Mouse (Mus musculus): ENCODE results near the gene Gm42742. TPM values are rescaled to one million over a fixed set of nuclear protein-coding genes. Genes with fewer than 3 reads are reported as not detected.

The Gm42742 gene
- polyA plus RNA-seq, 1 experiment from 2014 or later, result 58.8 TPM

DNA sequence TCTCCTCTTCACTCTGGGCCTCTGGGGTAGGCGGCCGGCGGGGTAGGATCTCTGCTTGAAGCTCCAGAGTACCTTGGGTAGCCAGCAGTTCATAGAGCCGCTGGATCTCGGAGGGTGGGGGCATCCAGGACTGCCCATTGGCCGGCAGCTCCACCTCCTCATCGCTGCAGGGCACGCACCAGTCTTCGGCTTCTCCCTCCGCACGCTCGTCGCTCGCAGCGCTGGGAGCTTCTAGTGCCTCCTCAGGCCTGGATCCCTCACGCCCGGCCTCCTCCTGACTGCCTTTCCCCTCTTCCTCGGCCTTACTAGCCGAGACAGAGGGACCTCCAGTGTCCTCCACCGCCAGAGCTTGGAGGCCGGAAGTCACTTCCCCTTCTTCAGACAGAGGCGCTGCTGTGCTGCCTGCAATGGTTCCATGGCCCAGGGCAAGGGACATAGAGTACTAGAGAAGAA, 4.4 kb downstream of the Gm42742 start:
- Histone ChIP-seq H3K27me3 (ENCODE audit: control insufficient read depth, insufficient read depth, low read length) (no peaks in the 10 kb centered on the region), H3K4me2 (peak overlapping the region; percentile 94), H3K9ac (ENCODE audit: low read length) (peak overlapping the region; percentile 85), H3K27ac (ENCODE audit: low read depth, low read length) (peak overlapping the region; percentile 93), H3K4me3 (ENCODE audit: low read depth, low read length) (peak overlapping the region; percentile 80), H3K4me1 (ENCODE audit: control insufficient read depth, insufficient read depth, low read length) (peaks cover 31% of the 10 kb centered on the region), H3K36me3 (ENCODE audit: control insufficient read depth, insufficient read depth, low read length) (0 out of 2 replicates have a peak, but pooled peaks cover 4% of the 10 kb centered on the region), H3K9me3 (ENCODE audit: control insufficient read depth, low read length) (no peaks in the 10 kb centered on the region)
- DNase-seq (ENCODE audit: low spot score, missing footprints) (no peak), ATAC-seq (ENCODE audit: low FRiP score) (peak; percentile 20)
- 0% methylated on average over 22 of the region's 22 CpGs for WGBS

DNA sequence TGATC, 4.6 kb downstream of the Gm42742 start, which contains the start of gene Pagr1b:
Gene Pagr1b (minus strand): TSS at position 4 of the 5 bp plus-strand sequence.
- H3K27ac ChIP-seq (ENCODE audit: low read depth, low read length), result peak within 1 kb of the TSS; percentile 93
- H3K9ac ChIP-seq (ENCODE audit: low read length), result peak within 1 kb of the TSS; percentile 85
- H3K4me1 ChIP-seq (ENCODE audit: control insufficient read depth, insufficient read depth, low read length), result peaks cover 29% of the 10 kb centered on the region
- peak within 1 kb of the TSS; percentile 94 for H3K4me2 ChIP-seq
- peak within 1 kb of the TSS; percentile 80 for H3K4me3 ChIP-seq (ENCODE audit: low read depth, low read length)
- H3K9me3 ChIP-seq (ENCODE audit: control insufficient read depth, low read length), result no peaks in the 10 kb centered on the region
- H3K36me3 ChIP-seq (ENCODE audit: control insufficient read depth, insufficient read depth, low read length), result 0 out of 2 replicates have a peak, but pooled peaks cover 4% of the 10 kb centered on the region
- H3K27me3 ChIP-seq (ENCODE audit: control insufficient read depth, insufficient read depth, low read length), result no peaks in the 10 kb centered on the region
- ATAC-seq (ENCODE audit: low FRiP score) (no peak), DNase-seq (ENCODE audit: low spot score, missing footprints) (no peak)

DNA sequence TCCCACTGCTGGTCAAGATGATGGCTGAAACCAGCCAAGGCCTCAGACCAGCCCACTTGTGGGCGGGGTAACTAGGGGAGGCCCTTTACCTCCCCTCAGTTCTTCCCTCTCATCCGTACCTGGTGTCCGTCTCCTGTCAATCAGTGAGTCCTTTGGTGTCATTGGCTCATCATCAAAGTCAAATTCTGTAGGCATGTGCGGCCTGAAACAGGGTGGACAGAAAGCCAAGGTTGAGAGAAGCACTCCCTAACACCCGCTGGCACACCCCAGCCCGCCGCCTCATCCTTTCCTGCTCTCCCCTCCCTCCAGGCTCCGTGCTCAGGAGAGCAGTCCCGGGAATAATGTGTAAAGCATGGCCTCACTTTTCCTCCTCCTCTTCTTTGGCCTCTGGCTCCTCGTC, 4.8 kb downstream of the Gm42742 start:
- peak; percentile 88 for DNase-seq (ENCODE audit: low spot score, missing footprints)
- H3K9me3 ChIP-seq (ENCODE audit: control insufficient read depth, low read length), result no peaks in the 10 kb centered on the region
- H3K27me3 ChIP-seq (ENCODE audit: control insufficient read depth, insufficient read depth, low read length), result no peaks in the 10 kb centered on the region
- H3K4me3 ChIP-seq (ENCODE audit: low read depth, low read length), result peak overlapping the region; percentile 80
- peaks cover 26% of the 10 kb centered on the region for H3K4me1 ChIP-seq (ENCODE audit: control insufficient read depth, insufficient read depth, low read length)
- H3K4me2 ChIP-seq, result peak overlapping the region; percentile 94
- H3K9ac ChIP-seq (ENCODE audit: low read length), result peak overlapping the region; percentile 85
- H3K27ac ChIP-seq (ENCODE audit: low read depth, low read length), result peak overlapping the region; percentile 93
- WGBS, result 1% methylated on average over 10 of the region's 10 CpGs
- peak; percentile 30 for ATAC-seq (ENCODE audit: low FRiP score)
- 0 out of 2 replicates have a peak, but pooled peaks cover 4% of the 10 kb centered on the region for H3K36me3 ChIP-seq (ENCODE audit: control insufficient read depth, insufficient read depth, low read length)

GRCm38 (mm10) chr7:127014993-127015392, 5.9 kb downstream of the Gm42742 start:
- no peak for ATAC-seq (ENCODE audit: low FRiP score)
- no peak overlapping the region for H3K4me2 ChIP-seq
- no peaks in the 10 kb centered on the region for H3K9me3 ChIP-seq (ENCODE audit: control insufficient read depth, low read length)
- no peak for DNase-seq (ENCODE audit: low spot score, missing footprints)
- H3K4me3 ChIP-seq (ENCODE audit: low read depth, low read length), result no peak overlapping the region
- no peaks in the 10 kb centered on the region for H3K27me3 ChIP-seq (ENCODE audit: control insufficient read depth, insufficient read depth, low read length)
- H3K4me1 ChIP-seq (ENCODE audit: control insufficient read depth, insufficient read depth, low read length), result peaks cover 16% of the 10 kb centered on the region
- H3K36me3 ChIP-seq (ENCODE audit: control insufficient read depth, insufficient read depth, low read length), result 0 out of 2 replicates have a peak, but pooled peaks cover 4% of the 10 kb centered on the region
- H3K27ac ChIP-seq (ENCODE audit: low read depth, low read length), result no peak overlapping the region
- 97% methylated on average over 12 of the region's 12 CpGs for WGBS
- no peak overlapping the region for H3K9ac ChIP-seq (ENCODE audit: low read length)

- no peak within 1 kb of the TSS for H3K9ac ChIP-seq (ENCODE audit: low read length)
- no peak within 1 kb of the TSS for H3K27ac ChIP-seq (ENCODE audit: low read depth, low read length)
- peak within 1 kb of the TSS; percentile 80 for H3K4me3 ChIP-seq (ENCODE audit: low read depth, low read length)
- peaks cover 13% of the 10 kb centered on the region for H3K4me1 ChIP-seq (ENCODE audit: control insufficient read depth, insufficient read depth, low read length)
- DNase-seq (ENCODE audit: low spot score, missing footprints) (no peak), ATAC-seq (ENCODE audit: low FRiP score) (no peak)
- H3K36me3 ChIP-seq (ENCODE audit: control insufficient read depth, insufficient read depth, low read length), result 0 out of 2 replicates have a peak, but pooled peaks cover 4% of the 10 kb centered on the region
- H3K27me3 ChIP-seq (ENCODE audit: control insufficient read depth, insufficient read depth, low read length), result no peaks in the 10 kb centered on the region
- H3K9me3 ChIP-seq (ENCODE audit: control insufficient read depth, low read length), result no peaks in the 10 kb centered on the region
- 74% methylated on average over 11 of the region's 11 CpGs for WGBS
- H3K4me2 ChIP-seq, result peak within 1 kb of the TSS; percentile 94
Measured at GRCm38 (mm10) chr7:127014320-127014719, 6.6 kb downstream of the Gm42742 start, which contains the start of gene Mvp. Gene Mvp (minus strand): TSS chr7:127014621.

DNA sequence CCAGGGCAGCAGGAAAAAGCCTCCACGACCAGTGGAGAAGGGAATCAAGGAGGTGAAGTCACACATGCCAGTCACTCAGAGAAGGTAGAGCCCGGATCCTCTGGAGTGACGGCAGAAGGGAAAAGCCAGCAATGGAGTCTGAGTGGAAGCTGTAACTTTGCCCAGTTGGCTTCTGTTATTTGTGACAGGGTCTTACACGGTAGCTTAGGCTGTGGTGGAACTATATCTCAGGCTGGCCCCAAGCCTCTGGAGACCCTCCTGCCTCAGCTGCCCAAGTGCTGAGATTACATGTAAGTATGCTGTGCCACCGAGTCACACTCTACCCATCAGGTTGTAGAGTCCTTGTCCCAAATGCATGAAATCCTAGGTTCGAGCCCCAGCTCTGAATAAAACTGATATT, 7.5 kb downstream of the Gm42742 start:
- ATAC-seq (ENCODE audit: low FRiP score) (no peak), DNase-seq (ENCODE audit: low spot score, missing footprints) (no peak)
- Histone ChIP-seq H3K27ac (ENCODE audit: low read depth, low read length) (no peak overlapping the region), H3K27me3 (ENCODE audit: control insufficient read depth, insufficient read depth, low read length) (no peaks in the 10 kb centered on the region), H3K4me1 (ENCODE audit: control insufficient read depth, insufficient read depth, low read length) (peaks cover 9% of the 10 kb centered on the region), H3K36me3 (ENCODE audit: control insufficient read depth, insufficient read depth, low read length) (0 out of 2 replicates have a peak, but pooled peaks cover 4% of the 10 kb centered on the region), H3K4me2 (no peak overlapping the region), H3K4me3 (ENCODE audit: low read depth, low read length) (no peak overlapping the region), H3K9me3 (ENCODE audit: control insufficient read depth, low read length) (no peaks in the 10 kb centered on the region), H3K9ac (ENCODE audit: low read length) (no peak overlapping the region)
- 93% methylated on average over 6 of the region's 6 CpGs for WGBS

- DNase-seq (ENCODE audit: low spot score, missing footprints) (no peak), ATAC-seq (ENCODE audit: low FRiP score) (no peak)
- Histone ChIP-seq H3K9me3 (ENCODE audit: control insufficient read depth, low read length) (no peaks in the 10 kb centered on the region), H3K9ac (ENCODE audit: low read length) (no peak overlapping the region), H3K27me3 (ENCODE audit: control insufficient read depth, insufficient read depth, low read length) (no peaks in the 10 kb centered on the region), H3K4me2 (no peak overlapping the region), H3K36me3 (ENCODE audit: control insufficient read depth, insufficient read depth, low read length) (0 out of 2 replicates have a peak, but pooled peaks cover 4% of the 10 kb centered on the region), H3K27ac (ENCODE audit: low read depth, low read length) (no peak overlapping the region), H3K4me3 (ENCODE audit: low read depth, low read length) (no peak overlapping the region), H3K4me1 (ENCODE audit: control insufficient read depth, insufficient read depth, low read length) (peaks cover 9% of the 10 kb centered on the region)
- WGBS, result 97% methylated on average over 10 of the region's 10 CpGs
Measured at GRCm38 (mm10) chr7:127012845-127013244, 8.1 kb downstream of the Gm42742 start.

DNA sequence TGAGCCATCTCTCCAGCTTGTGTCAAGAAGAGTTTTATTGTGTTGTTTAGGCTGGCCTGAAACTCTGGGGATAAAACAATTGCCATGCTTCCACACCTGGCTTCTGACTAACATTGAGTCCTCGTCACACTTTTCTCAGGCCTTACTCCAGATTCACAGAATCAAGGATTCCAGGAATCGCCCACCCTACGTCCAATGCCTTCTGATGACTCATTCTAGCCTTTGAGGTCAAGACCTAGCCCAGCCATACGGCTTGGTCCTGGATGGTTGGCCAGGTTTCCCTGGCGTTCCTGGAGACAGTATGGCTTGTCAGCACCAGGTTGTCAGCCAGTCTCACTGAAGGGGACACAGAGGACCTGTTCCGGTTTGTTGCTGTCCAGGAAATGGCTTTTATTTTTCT, 8.5 kb downstream of the Gm42742 start:
- 88% methylated on average over 6 of the region's 6 CpGs for WGBS
- DNase-seq (ENCODE audit: low spot score, missing footprints), result no peak
- Histone ChIP-seq H3K9ac (ENCODE audit: low read length) (no peak overlapping the region), H3K4me2 (no peak overlapping the region), H3K27ac (ENCODE audit: low read depth, low read length) (no peak overlapping the region), H3K4me1 (ENCODE audit: control insufficient read depth, insufficient read depth, low read length) (peaks cover 9% of the 10 kb centered on the region), H3K9me3 (ENCODE audit: control insufficient read depth, low read length) (no peaks in the 10 kb centered on the region), H3K4me3 (ENCODE audit: low read depth, low read length) (no peak overlapping the region), H3K27me3 (ENCODE audit: control insufficient read depth, insufficient read depth, low read length) (no peaks in the 10 kb centered on the region), H3K36me3 (ENCODE audit: control insufficient read depth, insufficient read depth, low read length) (0 out of 2 replicates have a peak, but pooled peaks cover 4% of the 10 kb centered on the region)
- ATAC-seq (ENCODE audit: low FRiP score), result no peak

- H3K9me3 ChIP-seq (ENCODE audit: control insufficient read depth, low read length), result no peaks in the 10 kb centered on the region
- H3K9ac ChIP-seq (ENCODE audit: low read length), result no peak overlapping the region
- H3K4me2 ChIP-seq, result no peak overlapping the region
- WGBS, result 73% methylated on average over 2 of the region's 2 CpGs
- ATAC-seq (ENCODE audit: low FRiP score) (no peak), DNase-seq (ENCODE audit: low spot score, missing footprints) (no peak)
- H3K27ac ChIP-seq (ENCODE audit: low read depth, low read length), result no peak overlapping the region
- H3K27me3 ChIP-seq (ENCODE audit: control insufficient read depth, insufficient read depth, low read length), result no peaks in the 10 kb centered on the region
- no peak overlapping the region for H3K4me3 ChIP-seq (ENCODE audit: low read depth, low read length)
- H3K4me1 ChIP-seq (ENCODE audit: control insufficient read depth, insufficient read depth, low read length), result peaks cover 9% of the 10 kb centered on the region
- 0 out of 2 replicates have a peak, but pooled peaks cover 4% of the 10 kb centered on the region for H3K36me3 ChIP-seq (ENCODE audit: control insufficient read depth, insufficient read depth, low read length)
Measured at GRCm38 (mm10) chr7:127011717-127012116, 9.2 kb downstream of the Gm42742 start.

DNA sequence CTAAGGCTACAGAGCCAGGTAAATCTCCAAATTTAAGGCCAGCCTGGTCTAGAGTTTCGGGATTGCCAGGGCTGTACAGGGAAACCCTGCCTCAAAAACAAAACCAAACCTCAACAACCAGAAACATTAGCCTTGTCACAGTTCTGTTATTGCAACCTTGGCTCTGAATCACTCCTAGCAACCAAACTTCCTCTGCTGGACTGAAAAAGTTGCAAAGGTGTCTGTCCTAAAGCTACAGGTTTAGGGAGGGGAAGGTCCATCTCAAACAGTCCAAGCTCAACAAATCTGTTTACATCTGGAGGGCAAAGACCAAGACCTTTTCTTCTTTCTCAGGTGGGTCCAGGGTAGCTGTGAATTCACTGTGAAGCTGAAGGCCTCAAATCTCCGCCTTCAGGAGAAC, 9.8 kb downstream of the Gm42742 start:
- Histone ChIP-seq H3K27me3 (ENCODE audit: control insufficient read depth, insufficient read depth, low read length) (no peaks in the 10 kb centered on the region), H3K4me3 (ENCODE audit: low read depth, low read length) (no peak overlapping the region), H3K9me3 (ENCODE audit: control insufficient read depth, low read length) (no peaks in the 10 kb centered on the region), H3K9ac (ENCODE audit: low read length) (no peak overlapping the region), H3K4me1 (ENCODE audit: control insufficient read depth, insufficient read depth, low read length) (peaks cover 9% of the 10 kb centered on the region), H3K4me2 (no peak overlapping the region), H3K27ac (ENCODE audit: low read depth, low read length) (no peak overlapping the region), H3K36me3 (ENCODE audit: control insufficient read depth, insufficient read depth, low read length) (0 out of 2 replicates have a peak, but pooled peaks cover 4% of the 10 kb centered on the region)
- no peak for ATAC-seq (ENCODE audit: low FRiP score)
- DNase-seq (ENCODE audit: low spot score, missing footprints), result no peak
- WGBS, result 91% methylated on average over 2 of the region's 2 CpGs

All from midbrain, embryonic 11.5 days (tissue).